Mouse (Mus musculus): ENCODE data around the gene Slc6a6.

- TF ChIP-seq HCFC1 (IDR thresholded peaks at IDR 0.05; ENCODE audit: low read depth, low read length) (no peak), SIN3A (IDR thresholded peaks at IDR 0.05; ENCODE audit: low read length) (no peak), POLR2A (IDR thresholded peaks at IDR 0.05; ENCODE audit: control insufficient read depth in 1 of 2, insufficient read depth in 1 of 2, low read depth in 1 of 2, low read length in 2 of 2, poor library complexity in 1 of 2) (no peak), MAFK (IDR thresholded peaks at IDR 0.05; ENCODE audit: borderline replicate concordance, low read depth, low read length) (no peak), BHLHE40 (IDR thresholded peaks at IDR 0.05; ENCODE audit: borderline replicate concordance, low read depth, low read length) (no peak)
These were observed 7.7 kb downstream of the Slc6a6 start for GRCm38 (mm10) chr6:91691576-91691975.
